Mouse (Mus musculus) stomach, embryonic 14.5 days (tissue): ENCODE data around the gene Adm. TPM values are rescaled to one million over a fixed set of nuclear protein-coding genes. Genes with fewer than 3 reads are reported as not detected.

Source experiments
- ATAC-seq: fragments of 200-750 bp; cut with Nextera tagmentation; 2 replicates; pipeline ENCODE4 v1.8.0; 2017; ENCODE audit warnings: low read depth, moderate TSS enrichment; ENCODE audit not compliant: insufficient number of reproducible peaks, insufficient read depth, low FRiP score
- H3K27ac ChIP-seq: fragments of 300-500 bp; sonication (generic); 2 replicates; pipeline ENCODE4 v1.5.1; 2014; ENCODE audit warnings: mild to moderate bottlenecking, low read length, moderate library complexity, mixed read lengths
- H3K27me3 ChIP-seq: fragments of 300-500 bp; sonication (generic); 2 replicates; pipeline ENCODE4 v1.6.1; 2014; ENCODE audit warnings: low read length, control low read depth, mixed read lengths; ENCODE audit not compliant: control insufficient read depth, insufficient read depth
- H3K36me3 ChIP-seq: fragments of 300-500 bp; sonication (generic); 2 replicates; pipeline ENCODE4 v1.6.1; 2014; ENCODE audit warnings: mild to moderate bottlenecking, control low read depth, low read length, moderate library complexity, mixed read lengths; ENCODE audit not compliant: control insufficient read depth, insufficient read depth
- H3K4me1 ChIP-seq: fragments of 300-500 bp; sonication (generic); 2 replicates; pipeline ENCODE4 v1.6.1; 2014; ENCODE audit warnings: low read length, control low read depth, mixed read lengths; ENCODE audit not compliant: control insufficient read depth, insufficient read depth
- H3K4me2 ChIP-seq: fragments of 300-500 bp; sonication (generic); replicated peaks from 2 replicates; pipeline ENCODE4 v1.6.1; 2014; ENCODE audit warnings: low read depth, low read length, control low read depth
- H3K4me3 ChIP-seq: fragments of 300-500 bp; sonication (generic); 2 replicates; pipeline ENCODE4 v1.5.1; 2014; ENCODE audit warnings: low read depth, low read length, control low read depth
- H3K9ac ChIP-seq: fragments of 300-500 bp; sonication (generic); replicated peaks from 2 replicates; pipeline ENCODE4 v1.6.1; 2014; ENCODE audit warnings: low read depth, mild to moderate bottlenecking, control low read depth, low read length, moderate library complexity, mixed read lengths
- H3K9me3 ChIP-seq: fragments of 300-500 bp; sonication (generic); 2 replicates; pipeline ENCODE4 v1.6.1; 2016; ENCODE audit warnings: low read depth, low read length, control low read depth; ENCODE audit not compliant: control insufficient read depth
- WGBS: fragments of 180-500 bp; shearing (Covaris S2); extraction: QIAGEN DNeasy Blood & Tissue Kit; methylation state at CpG from one replicate; pipeline ENCODE4 v1.1.7; 2014; 5-methylcytosine and 5-hydroxymethylcytosine counted together
- polyA plus RNA-seq: library from polyadenylated mRNA; unstranded; fragments of >200 nt; fragmentation: Nextera tagmentation; extraction: Ambion mirVana; gene quantifications from 2 replicates; pipeline ENCODE4 v1.2.1, GENCODE M21; 2014

Gene Adm
- polyA plus RNA-seq, 1 experiment from 2014 or later, result 3.4 TPM

- H3K36me3 ChIP-seq, result no peaks in the 10 kb centered on the region
- ATAC-seq, result peak; percentile 85
- no peak overlapping the region for H3K9ac ChIP-seq
- no peaks in the 10 kb centered on the region for H3K4me1 ChIP-seq
- no peak overlapping the region for H3K4me2 ChIP-seq
- 37% methylated on average over 3 of the region's 3 CpGs for WGBS
- H3K27ac ChIP-seq, result no peak overlapping the region; the same call in 1 of the 2 replicates
- H3K27me3 ChIP-seq, result no peaks in the 10 kb centered on the region
- H3K4me3 ChIP-seq, result no peak overlapping the region
- H3K9me3 ChIP-seq, result no peaks in the 10 kb centered on the region
These were observed 31.0 kb downstream of the Adm start for GRCm38 (mm10) chr7:110658378-110658928.

- no peak for ATAC-seq
- Histone ChIP-seq H3K27ac (no peak overlapping the region), H3K36me3 (no peaks in the 10 kb centered on the region), H3K9ac (no peak overlapping the region), H3K4me2 (no peak overlapping the region), H3K4me1 (peaks cover 12% of the 10 kb centered on the region; the same call in 1 of the 2 replicates), H3K9me3 (no peaks in the 10 kb centered on the region), H3K4me3 (no peak overlapping the region), H3K27me3 (no peaks in the 10 kb centered on the region)
- 43% methylated on average over 5 of the region's 5 CpGs for WGBS
These were observed 39.1 kb downstream of the Adm start for GRCm38 (mm10) chr7:110666537-110666936.

- Histone ChIP-seq H3K4me3 (no peak overlapping the region), H3K27me3 (no peaks in the 10 kb centered on the region), H3K4me2 (no peak overlapping the region), H3K9ac (no peak overlapping the region), H3K27ac (no peak overlapping the region; the same call in 1 of the 2 replicates), H3K9me3 (no peaks in the 10 kb centered on the region), H3K4me1 (peaks cover 12% of the 10 kb centered on the region; the same call in 1 of the 2 replicates), H3K36me3 (no peaks in the 10 kb centered on the region)
- 37% methylated on average over 6 of the region's 6 CpGs for WGBS
- no peak for ATAC-seq
These were observed 40.8 kb downstream of the Adm start for GRCm38 (mm10) chr7:110668247-110668646.

GRCm38 (mm10) chr7:110668756-110669155, 41.3 kb downstream of the Adm start:
- no peak for ATAC-seq
- Histone ChIP-seq H3K36me3 (no peaks in the 10 kb centered on the region), H3K4me3 (no peak overlapping the region), H3K27ac (no peak overlapping the region; the same call in 1 of the 2 replicates), H3K9ac (no peak overlapping the region), H3K27me3 (no peaks in the 10 kb centered on the region), H3K9me3 (no peaks in the 10 kb centered on the region), H3K4me2 (no peak overlapping the region), H3K4me1 (peaks cover 12% of the 10 kb centered on the region; the same call in 1 of the 2 replicates)
- WGBS, result 22% methylated on average over 5 of the region's 5 CpGs

GRCm38 (mm10) chr7:110671121-110671680, 43.7 kb downstream of the Adm start:
- Histone ChIP-seq H3K27me3 (no peaks in the 10 kb centered on the region), H3K4me3 (no peak overlapping the region), H3K36me3 (no peaks in the 10 kb centered on the region), H3K9ac (no peak overlapping the region), H3K27ac (peak overlapping the region; percentile 39; the same call in 1 of the 2 replicates), H3K9me3 (no peaks in the 10 kb centered on the region), H3K4me2 (no peak overlapping the region), H3K4me1 (peaks cover 12% of the 10 kb centered on the region; the same call in 1 of the 2 replicates)
- no peak for ATAC-seq
- WGBS, result 38% methylated on average over 6 of the region's 6 CpGs

Other genes with a start within 250 kb of the Adm start
- 46.1 and 48.8 TPM in 2 replicates for gene Sbf2, start 12.7 kb upstream of the Adm start, polyA plus RNA-seq
- gene Ampd3, start 140.5 kb downstream of the Adm start, polyA plus RNA-seq, result 2.1 and 2.9 TPM in 2 replicates
- 41.0 and 48.1 TPM in 2 replicates for gene Rnf141, start 216.8 kb downstream of the Adm start, polyA plus RNA-seq
- gene Lyve1, start 235.6 kb downstream of the Adm start, polyA plus RNA-seq, result 5.6 and 9.5 TPM in 2 replicates